Mouse (Mus musculus) CH12.LX (cell line): ENCODE measurements around the gene Slc39a7. TPM values are rescaled to one million over a fixed set of nuclear protein-coding genes. Genes with fewer than 3 reads are reported as not detected.

Source experiments
- DNase-seq: peaks from one replicate; pipeline ENCODE4 v3.0.0-alpha.2; 2013; ENCODE audit errors: extremely low read depth
- H3K27ac ChIP-seq: 2 replicates; pipeline ENCODE4 v1.5.1; 2012; ENCODE audit warnings: low read depth, mild to moderate bottlenecking, control low read depth, moderate library complexity; ENCODE audit not compliant: insufficient read depth
- H3K27me3 ChIP-seq: replicated peaks from 2 replicates; pipeline ENCODE3; 2012; ENCODE audit warnings: inconsistent platforms
- H3K36me3 ChIP-seq, 2 experiments: replicated peaks in 1 of 2; 2 replicates each; pipeline versions ENCODE3 to v1.6.1; 2012; ENCODE audit warnings: inconsistent platforms in 1 of 2, low read length in 1 of 2, mild to moderate bottlenecking in 1 of 2, mixed read lengths in 1 of 2, moderate library complexity in 1 of 2; ENCODE audit not compliant: control insufficient read depth in 1 of 2, insufficient read depth in 1 of 2
- H3K4me1 ChIP-seq, 2 experiments: 2 replicates each; pipeline ENCODE4 v1.6.1; 2012; ENCODE audit warnings: inconsistent platforms in 1 of 2, moderate library complexity in 1 of 2; ENCODE audit not compliant: insufficient read depth in 2 of 2, control insufficient read depth in 1 of 2
- H3K4me2 ChIP-seq: 2 replicates; pipeline ENCODE4 v1.6.1; 2012; ENCODE audit warnings: low read depth, mild to moderate bottlenecking, control low read depth; ENCODE audit not compliant: poor library complexity, insufficient read depth, severe bottlenecking
- H3K4me3 ChIP-seq, 3 experiments: fragments of 150-350 bp in 1 of 3; sonication (generic) in 1 of 3; replicated peaks in 1 of 3; 2 replicates each; pipeline versions ENCODE3 to v1.5.1; 2011 to 2012; ENCODE audit warnings: low read depth in 2 of 3, low read length in 2 of 3, mild to moderate bottlenecking in 2 of 3, moderate library complexity in 2 of 3, control low read depth in 1 of 3, improper control_type of control experiment in 1 of 3, inconsistent platforms in 1 of 3, mixed read lengths in 1 of 3; ENCODE audit not compliant: poor library complexity in 1 of 3
- H3K79me2 ChIP-seq: replicated peaks from 2 replicates; pipeline ENCODE4 v1.6.1; 2012; ENCODE audit warnings: mild to moderate bottlenecking, moderate library complexity; ENCODE audit not compliant: control insufficient read depth, poor library complexity, insufficient read depth, severe bottlenecking; ENCODE audit errors: extremely low read depth
- H3K9ac ChIP-seq: 2 replicates; pipeline ENCODE4 v1.6.1; 2012; ENCODE audit warnings: low read depth, mild to moderate bottlenecking, control low read depth, moderate library complexity; ENCODE audit not compliant: insufficient read depth
- H3K9me3 ChIP-seq: replicated peaks from 2 replicates; pipeline ENCODE3; 2012; ENCODE audit warnings: low read length, inconsistent platforms, mixed read lengths
- BHLHE40 ChIP-seq: IDR thresholded peaks from 2 replicates; pipeline ENCODE4 v1.6.1; 2011; ENCODE audit warnings: mild to moderate bottlenecking, low read depth, low read length, improper control_type of control experiment
- CHD1 ChIP-seq: IDR thresholded peaks from 2 replicates; pipeline ENCODE4 v1.6.1; 2012; ENCODE audit warnings: low read depth, low read length, improper control_type of control experiment, inconsistent platforms
- CHD2 ChIP-seq: IDR thresholded peaks from 2 replicates; pipeline ENCODE4 v1.6.1; 2011; ENCODE audit warnings: low read length, improper control_type of control experiment
- CTCF ChIP-seq, 2 experiments: IDR thresholded peaks in 1 of 2; conservative IDR thresholded peaks in 1 of 2; 2 replicates each; pipeline ENCODE4 v1.5.1; 2011 to 2012; ENCODE audit warnings: low read depth in 2 of 2, low read length in 2 of 2, improper control_type of control experiment in 1 of 2, inconsistent platforms in 1 of 2, mild to moderate bottlenecking in 1 of 2, moderate library complexity in 1 of 2
- E2F4 ChIP-seq: IDR thresholded peaks from 2 replicates; pipeline ENCODE4 v1.6.1; 2011; ENCODE audit warnings: low read depth, low read length, improper control_type of control experiment; ENCODE audit not compliant: insufficient replicate concordance
- ELF1 ChIP-seq: IDR thresholded peaks from 2 replicates; pipeline ENCODE4 v1.6.1; 2014; ENCODE audit warnings: low read depth, mild to moderate bottlenecking, inconsistent platforms, low read length, improper control_type of control experiment
- EP300 ChIP-seq: IDR thresholded peaks from 2 replicates; pipeline ENCODE4 v1.6.1; 2011; ENCODE audit warnings: low read length, improper control_type of control experiment
- ETS1 ChIP-seq: conservative IDR thresholded peaks from 2 replicates; pipeline ENCODE4 v1.6.1; 2012; ENCODE audit warnings: low read depth, mild to moderate bottlenecking, inconsistent platforms, low read length, improper control_type of control experiment, moderate library complexity
- GABPA ChIP-seq: IDR thresholded peaks from 2 replicates; pipeline ENCODE4 v1.6.1; 2012; ENCODE audit warnings: low read depth, low read length, improper control_type of control experiment, inconsistent platforms; ENCODE audit not compliant: insufficient replicate concordance
- HCFC1 ChIP-seq: IDR thresholded peaks from 2 replicates; pipeline ENCODE4 v1.6.1; 2012; ENCODE audit warnings: low read depth, mild to moderate bottlenecking, inconsistent platforms, low read length, improper control_type of control experiment
- IRF4 ChIP-seq: IDR thresholded peaks from 2 replicates; pipeline ENCODE4 v1.6.1; 2014; ENCODE audit warnings: low read depth, mild to moderate bottlenecking, inconsistent platforms, low read length, improper control_type of control experiment
- JUN ChIP-seq: IDR thresholded peaks from 2 replicates; pipeline ENCODE4 v1.6.1; 2011; ENCODE audit warnings: low read depth, mild to moderate bottlenecking, low read length, improper control_type of control experiment, moderate library complexity; ENCODE audit not compliant: insufficient read depth
- JUND ChIP-seq: conservative IDR thresholded peaks from 2 replicates; pipeline ENCODE4 v1.6.1; 2011; ENCODE audit warnings: low read depth, low read length, improper control_type of control experiment
- KAT2A ChIP-seq: IDR thresholded peaks from 2 replicates; pipeline ENCODE4 v1.6.1; 2012; ENCODE audit warnings: low read length, improper control_type of control experiment, inconsistent platforms; ENCODE audit not compliant: insufficient replicate concordance
- MAFK ChIP-seq: IDR thresholded peaks from 2 replicates; pipeline ENCODE4 v1.6.1; 2011; ENCODE audit warnings: low read length, improper control_type of control experiment; ENCODE audit not compliant: insufficient replicate concordance
- MAX ChIP-seq: IDR thresholded peaks from 2 replicates; pipeline ENCODE4 v1.6.1; 2011; ENCODE audit warnings: low read length, improper control_type of control experiment
- MAZ ChIP-seq: IDR thresholded peaks from 2 replicates; pipeline ENCODE4 v1.6.1; 2012; ENCODE audit warnings: low read depth, mild to moderate bottlenecking, inconsistent platforms, low read length, improper control_type of control experiment, moderate library complexity
- MEF2A ChIP-seq: IDR thresholded peaks from 2 replicates; pipeline ENCODE4 v1.6.1; 2014; ENCODE audit warnings: low read depth, mild to moderate bottlenecking, inconsistent platforms, low read length, improper control_type of control experiment, borderline replicate concordance
- MXI1 ChIP-seq: IDR thresholded peaks from 2 replicates; pipeline ENCODE4 v1.6.1; 2011; ENCODE audit warnings: mild to moderate bottlenecking, low read depth, low read length, improper control_type of control experiment
- MYC ChIP-seq: IDR thresholded peaks from 2 replicates; pipeline ENCODE4 v1.6.1; 2011; ENCODE audit warnings: low read depth, mild to moderate bottlenecking, improper control_type of control experiment, low read length
- NELFE ChIP-seq: IDR thresholded peaks from 2 replicates; pipeline ENCODE4 v1.6.1; 2011; ENCODE audit warnings: low read depth, low read length, improper control_type of control experiment
- PAX5 ChIP-seq: IDR thresholded peaks from 2 replicates; pipeline ENCODE4 v1.6.1; 2012; ENCODE audit warnings: low read length, inconsistent platforms, mixed read lengths
- POLR2A ChIP-seq: IDR thresholded peaks from 2 replicates; pipeline ENCODE4 v1.6.1; 2011; ENCODE audit warnings: low read depth, mild to moderate bottlenecking, improper control_type of control experiment, low read length
- POLR2AphosphoS2 ChIP-seq: IDR thresholded peaks from 2 replicates; pipeline ENCODE4 v1.6.1; 2011; ENCODE audit warnings: low read depth, low read length, improper control_type of control experiment
- SMC3 ChIP-seq: IDR thresholded peaks from 2 replicates; pipeline ENCODE4 v1.6.1; 2011; ENCODE audit warnings: low read depth, low read length, improper control_type of control experiment
- TCF12 ChIP-seq: IDR thresholded peaks from 2 replicates; pipeline ENCODE4 v1.6.1; 2014; ENCODE audit warnings: low read depth, mild to moderate bottlenecking, inconsistent platforms, low read length, improper control_type of control experiment
- UBTF ChIP-seq: IDR thresholded peaks from 2 replicates; pipeline ENCODE4 v1.6.1; 2012; ENCODE audit warnings: low read depth, mild to moderate bottlenecking, inconsistent platforms, low read length, improper control_type of control experiment, moderate library complexity
- USF1 ChIP-seq: IDR thresholded peaks from 2 replicates; pipeline ENCODE4 v1.6.1; 2014; ENCODE audit warnings: low read depth, mild to moderate bottlenecking, inconsistent platforms, low read length, improper control_type of control experiment
- USF2 ChIP-seq: conservative IDR thresholded peaks from 2 replicates; pipeline ENCODE4 v1.6.1; 2011; ENCODE audit warnings: low read depth, low read length, improper control_type of control experiment
- ZC3H11A ChIP-seq: IDR thresholded peaks from 2 replicates; pipeline ENCODE4 v1.6.1; 2012; ENCODE audit warnings: low read depth, mild to moderate bottlenecking, inconsistent platforms, low read length, improper control_type of control experiment
- ZMIZ1 ChIP-seq: IDR thresholded peaks from 2 replicates; pipeline ENCODE4 v1.6.1; 2012; ENCODE audit warnings: low read depth, mild to moderate bottlenecking, inconsistent platforms, low read length, improper control_type of control experiment
- ZNF384 ChIP-seq: IDR thresholded peaks from 2 replicates; pipeline ENCODE4 v1.6.1; 2012; ENCODE audit warnings: low read depth, low read length, improper control_type of control experiment, inconsistent platforms
- dilution Hi-C: fragments of 300-500 bp; cut with MboI; formaldehyde crosslinking; loops from 2 replicates; pipeline ENCODE4 v1.14.3; 2020; ENCODE audit warnings: low sequenced_read_pairs; ENCODE audit not compliant: extremely low pct_unique_long_range_greater_than_20kb, extremely low pct_ligation_motif_present
- in situ Hi-C: fragments of 300-500 bp; cut with MboI; formaldehyde crosslinking; loops from 3 replicates; pipeline ENCODE4 v1.14.3; 2019; ENCODE audit warnings: low sequenced_read_pairs, low pct_ligation_motif_present, low pct_unique_long_range_greater_than_20kb, mixed read lengths
- polyA plus RNA-seq: library from polyadenylated mRNA; unstranded; fragments of >175 nt; gene quantifications from 2 replicates; pipeline ENCODE4 v1.2.1, GENCODE M21; 2012; ENCODE audit warnings: low read depth; ENCODE audit not compliant: insufficient read length
- total RNA-seq, 2 experiments: library from RNA; depleted of rRNA; stranded (reverse); fragments of 300-350 nt in 1 of 2; fragments of >200 nt in 1 of 2; gene quantifications; 2 replicates each; pipeline ENCODE4 v1.2.3; 2012 to 2014

The Slc39a7 gene
- total and polyA plus RNA-seq, 3 experiments = 96.8 to 116 (median 105) TPM

- Histone ChIP-seq H3K4me1 (peaks cover 6 to 18% of the 10 kb centered on the region in 2 experiments; a peak in 3 of 4 replicates), H3K9ac (no peak overlapping the region), H3K27me3 (no peaks in the 10 kb centered on the region), H3K27ac (no peak overlapping the region), H3K79me2 (no peaks in the 10 kb centered on the region), H3K9me3 (no peaks in the 10 kb centered on the region), H3K36me3 (peaks cover 0 to 7% of the 10 kb centered on the region in 2 experiments), H3K4me2 (no peak overlapping the region), H3K4me3 (no peak overlapping the region)
- DNase-seq = no peak
- dilution Hi-C loops = no loop called here
- TF ChIP-seq MAZ = no peak
- in situ Hi-C loops = loop anchor here (25.0 kb wide), 1 partner anchor 1483 kb away; the partner anchor contains the start of gene H2-Q10
These were observed 51.9 kb downstream of the Slc39a7 start for GRCm38 (mm10) chr17:33979512-33980050.

DNA sequence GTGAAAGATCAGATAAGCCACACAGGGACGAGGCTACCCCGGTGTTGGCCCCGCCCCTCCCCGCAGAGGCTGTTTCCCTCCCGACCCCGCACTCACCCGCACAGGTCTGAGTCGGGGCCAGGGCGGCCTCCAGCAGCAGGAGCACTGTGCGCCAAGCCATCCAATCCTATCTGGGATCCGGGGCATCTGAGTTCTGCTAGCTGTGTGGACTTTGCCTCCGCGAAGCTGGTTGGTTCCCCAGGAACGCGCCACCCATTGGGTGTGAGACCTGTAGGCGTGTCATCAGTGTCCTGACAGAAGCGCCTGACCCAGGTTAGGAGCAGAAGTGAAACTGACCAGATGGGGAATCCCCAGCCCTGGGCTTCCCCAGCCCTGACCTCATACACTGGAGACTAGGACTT, 52.9 kb downstream of the Slc39a7 start:
- peak overlapping the region; percentile 31 for H3K9ac ChIP-seq
- no peak overlapping the region for H3K4me2 ChIP-seq
- TF ChIP-seq JUND = peak; percentile 45; the same call in 1 of the 2 replicates
- no peak for TF ChIP-seq GABPA
- TF ChIP-seq ZNF384 = no peak
- TF ChIP-seq USF1 = no peak
- TF ChIP-seq PAX5 = no peak
- TF ChIP-seq EP300 = peak; percentile 93
- TF ChIP-seq POLR2AphosphoS2 = peak; percentile 62; the same call in 1 of the 2 replicates
- 0 out of 2 replicates have a peak, but pooled peaks have one; percentile 51 for TF ChIP-seq MEF2A
- no peak for TF ChIP-seq HCFC1
- no peak for TF ChIP-seq CTCF (conservative IDR thresholded peaks at IDR 0.05 in 1 of 2, IDR thresholded peaks at IDR 0.05 in 1 of 2; ENCODE audit: low read depth in 2 of 2, low read length in 2 of 2)
- TF ChIP-seq MXI1 = no peak; the same call in 1 of the 2 replicates
- TF ChIP-seq USF2 = no peak
- TF ChIP-seq E2F4 = no peak
- TF ChIP-seq IRF4 = peak; percentile 98
- TF ChIP-seq MAZ = no peak
- TF ChIP-seq MAX = peak; percentile 69
- TF ChIP-seq UBTF = no peak
- peak; percentile 77; the same call in 1 of the 2 replicates for TF ChIP-seq CHD2
- TF ChIP-seq NELFE = peak; percentile 66; the same call in 1 of the 2 replicates
- TF ChIP-seq SMC3 = no peak
- no peak; the same call in 1 of the 2 replicates for TF ChIP-seq ELF1
- no peak for TF ChIP-seq CHD1
- peak; percentile 71 for TF ChIP-seq JUN
- no peak for TF ChIP-seq MAFK
- peak; percentile 63 for TF ChIP-seq BHLHE40
- TF ChIP-seq KAT2A = no peak
- TF ChIP-seq ETS1 = peak; percentile 95
- no peak for TF ChIP-seq ZC3H11A
- TF ChIP-seq POLR2A = peak; percentile 76
- peak; percentile 72 for TF ChIP-seq ZMIZ1
- TF ChIP-seq TCF12 = peak; percentile 80
- TF ChIP-seq MYC = 0 out of 2 replicates have a peak, but pooled peaks have one; percentile 60

More for the DNA sequence above, 52.9 kb downstream of the Slc39a7 start:
- Histone ChIP-seq H3K4me1 (peaks cover 6 to 18% of the 10 kb centered on the region in 2 experiments; a peak in 3 of 4 replicates), H3K9me3 (no peaks in the 10 kb centered on the region), H3K27me3 (no peaks in the 10 kb centered on the region), H3K27ac (peak overlapping the region; percentile 16; the same call in 1 of the 2 replicates), H3K4me3 (peak overlapping the region; percentile 52 to 70 (median 69)), H3K36me3 (peaks cover 0 to 12% of the 10 kb centered on the region in 2 experiments), H3K79me2 (no peaks in the 10 kb centered on the region)
- in situ Hi-C loops (loop anchor here (25.0 kb wide), 1 partner anchor 1484 kb away; the partner anchor contains the start of gene H2-Q10), dilution Hi-C loops (no loop called here)
- DNase-seq = peak; percentile 99
